Mouse (Mus musculus) heart, embryonic 13.5 days (tissue): ENCODE data around the gene Sf3a2. TPM values are rescaled to one million over a fixed set of nuclear protein-coding genes. Genes with fewer than 3 reads are reported as not detected.
"Not testable (repeated sequence)": the region's sequence is repeated elsewhere in the genome, so short reads cannot be mapped to it uniquely, and the experiment has no call there.

Source experiments
- ATAC-seq: fragments of 200-750 bp; cut with Nextera tagmentation; 2 replicates; pipeline ENCODE4 v1.8.0; 2017; ENCODE audit warnings: moderate TSS enrichment; ENCODE audit not compliant: insufficient number of reproducible peaks, low FRiP score, low TSS enrichment; ENCODE audit errors: extremely low read depth
- H3K27ac ChIP-seq: fragments of 300-500 bp; sonication (generic); replicated peaks from 2 replicates; pipeline ENCODE4 v1.5.1; 2015; ENCODE audit warnings: moderate library complexity, mild to moderate bottlenecking, inconsistent platforms
- H3K27me3 ChIP-seq: fragments of 300-500 bp; sonication (generic); replicated peaks from 2 replicates; pipeline ENCODE4 v1.6.1; 2015; ENCODE audit warnings: mild to moderate bottlenecking, inconsistent platforms
- H3K36me3 ChIP-seq: fragments of 300-500 bp; sonication (generic); 2 replicates; pipeline ENCODE4 v1.6.1; 2015; ENCODE audit warnings: mild to moderate bottlenecking, inconsistent platforms
- H3K4me1 ChIP-seq: fragments of 300-500 bp; sonication (generic); 2 replicates; pipeline ENCODE4 v1.6.1; 2015; ENCODE audit warnings: inconsistent platforms
- H3K4me2 ChIP-seq: fragments of 300-500 bp; sonication (generic); 2 replicates; pipeline ENCODE4 v1.6.1; 2015; ENCODE audit warnings: inconsistent platforms, mild to moderate bottlenecking, moderate library complexity
- H3K4me3 ChIP-seq: fragments of 300-500 bp; sonication (generic); 2 replicates; pipeline ENCODE4 v1.5.1; 2015; ENCODE audit warnings: moderate library complexity, mild to moderate bottlenecking, inconsistent platforms
- H3K9ac ChIP-seq: fragments of 300-500 bp; sonication (generic); 2 replicates; pipeline ENCODE4 v1.6.1; 2015; ENCODE audit warnings: inconsistent platforms, mild to moderate bottlenecking, moderate library complexity
- H3K9me3 ChIP-seq: fragments of 300-500 bp; sonication (generic); 2 replicates; pipeline ENCODE4 v1.6.1; 2016; ENCODE audit warnings: inconsistent platforms
- WGBS: fragments of 180-500 bp; shearing (Covaris S2); methylation state at CpG from one replicate; pipeline ENCODE4 v1.1.7; 2015; ENCODE audit warnings: mixed read lengths; 5-methylcytosine and 5-hydroxymethylcytosine counted together
- polyA plus RNA-seq: library from polyadenylated mRNA; unstranded; fragments of >200 nt; fragmentation: Nextera tagmentation; extraction: Ambion mirVana; gene quantifications from 2 replicates; pipeline ENCODE4 v1.2.1, GENCODE M21; 2015

Sf3a2 gene
- polyA plus RNA-seq, 1 experiment from 2014 or later: 53.4 TPM

DNA sequence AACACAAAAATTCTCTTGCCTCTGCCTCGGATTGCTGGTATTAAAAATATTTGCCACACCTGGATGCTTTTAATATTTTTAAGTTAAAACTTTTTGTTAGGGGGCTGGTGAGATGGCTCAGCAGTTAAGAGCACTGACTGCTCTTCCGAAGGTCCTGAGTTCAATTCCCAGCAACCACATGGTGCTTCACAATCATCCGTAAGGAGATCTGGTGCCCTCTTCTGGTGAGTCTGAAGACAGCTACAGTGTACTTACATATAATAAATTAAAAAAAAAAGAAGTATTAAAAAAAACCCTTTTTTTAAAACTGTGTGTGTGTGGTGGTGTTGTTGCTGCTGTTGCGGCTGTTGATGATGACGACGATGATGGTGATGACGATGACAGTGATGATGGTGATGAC, 20.0 kb downstream of the Sf3a2 start:
- H3K4me1 ChIP-seq, H3K4me3 ChIP-seq, H3K27ac ChIP-seq, H3K9me3 ChIP-seq, H3K4me2 ChIP-seq, H3K9ac ChIP-seq, H3K27me3 ChIP-seq, ATAC-seq, H3K36me3 ChIP-seq: not testable (repeated sequence)
- WGBS: 81% methylated on average over 7 of the region's 7 CpGs

DNA sequence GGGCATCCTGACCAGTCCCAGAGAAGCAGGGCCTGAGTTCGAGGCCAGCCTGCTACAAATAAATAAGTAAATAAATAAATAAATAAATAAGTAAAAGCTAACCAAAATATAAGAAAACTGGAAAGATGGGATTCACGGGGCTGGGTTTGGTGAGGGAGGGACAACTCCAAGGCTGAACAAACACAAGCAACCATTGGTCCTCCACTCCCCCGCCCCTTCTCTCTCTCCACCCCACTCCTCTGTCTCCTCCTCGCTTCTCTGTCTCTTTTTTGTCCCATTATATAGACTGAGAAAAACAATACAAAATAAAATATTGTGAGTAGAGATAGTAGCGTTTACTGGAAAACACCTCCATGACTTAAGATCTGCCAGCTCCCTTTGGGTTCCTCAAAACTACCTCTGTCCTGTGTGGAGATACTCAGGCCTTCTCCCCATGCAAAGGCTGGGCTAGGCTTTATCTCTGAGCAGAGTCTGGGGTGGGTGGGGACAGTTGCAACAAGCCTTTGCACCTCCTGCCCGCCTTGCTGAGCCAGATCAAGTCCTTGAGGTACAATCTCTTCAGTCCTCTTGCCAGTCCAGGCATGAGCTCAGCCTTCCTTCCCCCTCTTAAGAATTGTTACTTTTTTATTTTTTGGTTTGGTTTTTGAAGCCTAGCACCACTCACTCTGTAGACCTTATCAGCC, 20.7 kb downstream of the Sf3a2 start:
- H3K4me3 ChIP-seq: no peak overlapping the region
- 0 out of 2 replicates have a peak, but pooled peaks cover 4% of the 10 kb centered on the region for H3K4me1 ChIP-seq
- no peak overlapping the region for H3K4me2 ChIP-seq
- H3K36me3 ChIP-seq: no peaks in the 10 kb centered on the region
- no peak overlapping the region for H3K27ac ChIP-seq
- no peak for ATAC-seq
- no peaks in the 10 kb centered on the region for H3K27me3 ChIP-seq
- no peaks in the 10 kb centered on the region for H3K9me3 ChIP-seq
- 0 out of 2 replicates have a peak overlapping the region, but pooled peaks have one; percentile 47 for H3K9ac ChIP-seq
- WGBS: 52% methylated on average over 6 of the region's 6 CpGs

DNA sequence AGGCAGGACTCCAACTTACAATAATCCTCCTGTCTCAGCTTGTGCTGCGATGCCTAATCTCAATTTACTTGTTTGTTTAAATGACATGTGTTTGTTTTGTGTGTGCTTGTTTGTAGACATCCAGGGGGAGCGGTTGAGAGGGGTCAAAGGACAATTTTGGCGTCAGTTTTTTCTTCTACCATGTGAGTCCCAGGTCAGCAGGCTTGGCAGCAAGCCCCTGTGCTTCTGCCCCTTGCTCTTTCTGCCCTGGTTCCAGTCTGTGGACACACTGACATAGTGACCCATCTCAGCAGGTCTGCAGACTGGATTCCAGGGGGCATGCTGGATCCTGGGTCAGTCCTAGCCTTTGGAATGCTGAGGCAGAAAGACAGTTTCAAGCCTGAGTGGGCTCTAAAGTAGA, 21.4 kb downstream of the Sf3a2 start:
- no peak overlapping the region; the same call in 1 of the 2 replicates for H3K9ac ChIP-seq
- H3K27me3 ChIP-seq: no peaks in the 10 kb centered on the region
- no peaks in the 10 kb centered on the region for H3K36me3 ChIP-seq
- H3K27ac ChIP-seq: no peak overlapping the region
- H3K4me1 ChIP-seq: 0 out of 2 replicates have a peak, but pooled peaks cover 7% of the 10 kb centered on the region
- no peak for ATAC-seq
- 52% methylated on average over 3 of the region's 3 CpGs for WGBS
- no peaks in the 10 kb centered on the region for H3K9me3 ChIP-seq
- H3K4me3 ChIP-seq: no peak overlapping the region
- no peak overlapping the region for H3K4me2 ChIP-seq

DNA sequence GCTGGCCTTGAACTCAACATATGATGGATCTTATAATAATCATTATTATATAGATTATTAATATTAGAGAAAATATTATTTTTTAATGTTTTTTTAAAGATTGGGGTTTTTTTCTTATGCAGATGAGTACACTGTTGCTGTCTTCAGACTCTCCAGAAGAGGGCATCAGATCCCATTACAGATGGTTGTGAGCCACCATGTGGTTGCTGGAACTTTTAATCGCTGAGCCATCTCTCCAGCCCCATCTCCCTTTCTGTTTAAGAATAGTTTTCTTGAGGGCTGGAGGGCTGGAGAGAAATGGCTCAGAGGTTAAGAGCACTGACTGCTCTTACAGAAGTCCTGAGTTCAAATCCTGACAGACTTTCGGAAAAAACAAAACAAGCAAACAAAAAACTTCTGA, 24.0 kb downstream of the Sf3a2 start:
- Histone ChIP-seq H3K9ac (no peak overlapping the region), H3K9me3 (no peaks in the 10 kb centered on the region), H3K4me1 (0 out of 2 replicates have a peak, but pooled peaks cover 7% of the 10 kb centered on the region), H3K27me3 (no peaks in the 10 kb centered on the region), H3K36me3 (no peaks in the 10 kb centered on the region), H3K4me3 (no peak overlapping the region), H3K27ac (no peak overlapping the region), H3K4me2 (no peak overlapping the region)
- 46% methylated on average over 2 of the region's 2 CpGs for WGBS
- no peak for ATAC-seq

DNA sequence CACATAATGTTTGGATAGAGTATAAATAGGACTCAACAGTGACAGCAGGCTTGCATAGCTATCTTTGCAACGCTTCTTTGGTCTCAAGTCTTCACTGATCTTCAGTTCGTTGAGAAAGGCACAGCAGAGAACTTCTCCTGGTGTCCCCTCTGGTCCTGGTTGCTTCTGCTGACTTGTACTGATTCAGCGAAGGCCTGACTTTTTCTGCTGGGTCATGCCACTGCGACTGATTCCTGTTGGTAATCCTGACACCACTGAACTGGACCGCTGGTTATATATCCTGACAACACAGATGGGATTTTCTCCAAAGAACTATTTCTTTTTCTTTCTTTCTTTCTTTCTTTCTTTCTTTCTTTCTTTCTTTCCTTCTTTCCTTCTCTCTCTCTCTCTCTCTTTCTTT, 24.5 kb downstream of the Sf3a2 start:
- Histone ChIP-seq H3K4me2 (no peak overlapping the region), H3K36me3 (no peaks in the 10 kb centered on the region), H3K9ac (no peak overlapping the region), H3K4me1 (peaks cover 8% of the 10 kb centered on the region), H3K27me3 (no peaks in the 10 kb centered on the region), H3K9me3 (no peaks in the 10 kb centered on the region), H3K4me3 (no peak overlapping the region), H3K27ac (no peak overlapping the region)
- no peak for ATAC-seq
- 77% methylated on average over 5 of the region's 5 CpGs for WGBS

DNA sequence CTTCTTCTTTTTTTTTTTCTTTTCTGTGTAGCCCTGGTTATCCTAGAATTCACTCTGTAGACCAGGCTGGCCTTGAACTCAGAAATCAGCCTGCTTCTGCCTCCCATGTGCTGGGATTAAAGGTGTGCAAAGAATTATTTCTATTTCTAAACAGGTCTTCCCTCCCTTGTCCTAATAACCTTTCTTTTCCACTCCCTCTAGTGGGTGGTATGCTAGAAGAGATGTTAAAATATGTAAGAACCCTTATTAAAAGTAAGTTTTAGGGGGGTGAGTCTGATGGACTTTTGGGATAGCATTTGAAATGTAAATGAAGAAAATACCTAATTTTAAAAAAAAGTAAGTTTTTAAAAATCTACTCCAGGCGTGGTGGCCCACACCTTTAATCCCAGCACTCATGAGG, 25.3 kb downstream of the Sf3a2 start:
- 87% methylated on average over 1 of the region's 1 CpGs for WGBS
- no peak overlapping the region for H3K27ac ChIP-seq
- H3K27me3 ChIP-seq: no peaks in the 10 kb centered on the region
- peaks cover 6% of the 10 kb centered on the region for H3K36me3 ChIP-seq
- H3K4me1 ChIP-seq: peaks cover 16% of the 10 kb centered on the region
- no peak overlapping the region for H3K4me3 ChIP-seq
- H3K9ac ChIP-seq: no peak overlapping the region
- H3K9me3 ChIP-seq: no peaks in the 10 kb centered on the region
- no peak overlapping the region for H3K4me2 ChIP-seq
- no peak for ATAC-seq

DNA sequence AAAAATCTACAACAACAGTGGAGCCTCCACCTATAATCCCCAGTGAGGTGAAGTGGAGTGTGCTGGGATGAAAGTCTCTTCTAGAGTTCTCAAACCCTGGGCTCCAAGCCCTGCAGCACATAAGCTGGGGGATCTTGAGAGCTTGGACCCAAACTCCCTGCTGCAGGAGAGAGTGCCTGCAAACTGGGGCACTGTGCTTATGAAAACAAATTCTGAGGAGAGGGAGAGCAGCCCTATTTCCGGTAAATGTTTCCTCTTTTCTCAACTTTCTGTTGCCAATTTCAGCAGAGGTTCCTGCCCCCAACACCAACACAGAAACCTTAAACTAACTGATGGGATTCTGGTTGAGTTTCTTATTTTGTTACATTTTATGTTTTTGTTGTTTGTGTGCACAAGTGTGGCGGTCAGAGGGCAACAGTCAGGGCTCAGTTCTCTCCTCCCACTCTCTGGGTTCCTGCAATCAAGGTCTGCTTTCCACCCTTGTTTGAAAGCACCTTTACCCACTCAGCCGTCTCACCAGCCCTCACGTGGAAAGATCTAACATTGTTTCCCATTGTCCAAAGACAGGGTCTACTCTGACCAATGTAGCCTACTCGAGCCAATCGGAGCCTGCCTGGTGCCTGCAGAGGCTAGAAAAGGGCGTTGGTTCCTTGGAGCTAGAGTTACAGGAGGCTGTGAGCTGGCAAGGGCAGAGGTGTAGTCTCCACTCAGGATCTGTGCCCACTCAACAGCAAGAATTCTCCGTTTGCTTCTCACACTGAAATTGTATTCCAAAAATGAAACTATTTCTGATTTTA, 26.0 kb downstream of the Sf3a2 start:
- H3K27ac ChIP-seq: peak overlapping the region; percentile 29; the same call in 1 of the 2 replicates
- no peaks in the 10 kb centered on the region for H3K27me3 ChIP-seq
- no peak overlapping the region for H3K9ac ChIP-seq
- no peaks in the 10 kb centered on the region for H3K9me3 ChIP-seq
- 54% methylated on average over 8 of the region's 8 CpGs for WGBS
- H3K4me2 ChIP-seq: 0 out of 2 replicates have a peak overlapping the region, but pooled peaks have one; percentile 13
- H3K4me3 ChIP-seq: no peak overlapping the region
- H3K4me1 ChIP-seq: peaks cover 17% of the 10 kb centered on the region
- ATAC-seq: no peak
- H3K36me3 ChIP-seq: peaks cover 11% of the 10 kb centered on the region

DNA sequence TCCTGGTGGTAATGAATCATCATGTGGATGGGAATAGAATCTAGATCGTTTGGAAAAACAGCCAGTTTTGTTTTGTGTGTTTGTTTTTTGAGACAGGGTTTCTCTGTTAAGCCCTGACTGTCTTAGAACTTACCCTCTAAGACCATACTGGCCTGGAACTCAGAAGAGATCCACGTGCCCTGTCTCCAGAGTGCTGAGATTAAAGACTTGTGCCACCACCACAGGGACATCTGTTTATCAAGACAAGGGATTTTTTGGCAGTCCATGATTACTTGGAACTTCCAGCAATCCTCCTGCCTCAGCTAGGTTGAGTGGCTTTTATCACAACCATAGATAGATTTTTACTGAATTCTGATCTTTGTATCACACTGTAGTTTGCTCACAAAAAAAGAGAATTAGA, 26.8 kb downstream of the Sf3a2 start:
- WGBS: 72% methylated on average over 2 of the region's 2 CpGs

DNA sequence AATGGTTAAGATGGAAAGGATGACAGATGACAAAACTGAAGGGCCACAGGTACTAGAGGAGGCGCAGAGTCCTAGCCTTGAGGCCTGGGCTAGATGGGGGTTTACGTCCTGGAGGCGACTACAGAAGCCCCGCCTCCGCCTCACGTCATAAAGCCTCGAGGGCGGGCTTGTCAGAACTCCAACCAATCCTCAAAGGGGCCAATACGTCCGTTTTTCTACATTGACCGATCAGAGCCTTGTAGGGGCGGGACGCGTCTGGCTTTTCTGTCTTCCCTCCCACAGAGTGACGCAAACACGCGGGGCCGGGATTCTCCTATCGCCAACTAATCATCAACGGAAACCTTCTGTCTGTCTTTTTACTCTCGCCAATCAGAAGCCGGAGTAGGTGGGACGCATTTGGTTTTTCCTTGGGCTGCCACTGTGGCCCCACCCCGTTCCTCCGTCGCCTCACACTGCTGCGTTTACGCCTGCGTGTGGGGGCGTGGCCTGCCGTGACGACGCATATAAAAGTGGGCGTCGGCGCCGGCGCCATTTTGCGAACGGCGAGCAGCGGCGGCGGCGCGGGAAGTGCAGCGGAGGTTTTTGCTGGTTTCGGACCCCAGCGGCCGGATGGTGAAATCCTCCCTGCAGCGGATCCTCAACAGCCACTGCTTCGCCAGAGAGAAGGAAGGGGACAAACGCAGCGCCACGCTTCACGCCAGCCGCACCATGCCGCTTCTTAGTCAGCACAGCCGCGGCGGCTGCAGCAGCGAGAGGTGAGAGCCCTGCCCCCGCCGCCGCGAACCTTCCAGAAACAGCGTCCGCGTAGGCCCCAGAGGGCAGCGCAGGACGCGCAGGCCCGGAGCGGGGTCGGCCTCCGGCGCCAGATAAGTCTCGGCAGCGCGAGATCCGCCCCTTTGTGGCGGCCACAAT, 28.4 kb downstream of the Sf3a2 start, which contains the start of gene Oaz1:
TSS of gene Oaz1 (plus strand) at position 506 of the 912 bp plus-strand sequence.
- H3K27me3 ChIP-seq: no peaks in the 10 kb centered on the region
- H3K9ac ChIP-seq: peak within 1 kb of the TSS; percentile 95
- ATAC-seq: peak; percentile 95
- H3K9me3 ChIP-seq: no peaks in the 10 kb centered on the region
- H3K4me3 ChIP-seq: peak within 1 kb of the TSS; percentile 80
- H3K27ac ChIP-seq: peak within 1 kb of the TSS; percentile 93
- peaks cover 30% of the 10 kb centered on the region for H3K36me3 ChIP-seq
- peak within 1 kb of the TSS; percentile 91 for H3K4me2 ChIP-seq
- peaks cover 40% of the 10 kb centered on the region for H3K4me1 ChIP-seq
- under 1% methylated on average over 74 of the region's 82 CpGs for WGBS

More for the DNA sequence above, 26.8 kb downstream of the Sf3a2 start:
- Histone ChIP-seq H3K27ac (no peak overlapping the region), H3K36me3 (peaks cover 19% of the 10 kb centered on the region), H3K4me2 (no peak overlapping the region), H3K27me3 (no peaks in the 10 kb centered on the region), H3K4me1 (peaks cover 24% of the 10 kb centered on the region), H3K9ac (no peak overlapping the region), H3K9me3 (no peaks in the 10 kb centered on the region), H3K4me3 (no peak overlapping the region)
- ATAC-seq: no peak

DNA sequence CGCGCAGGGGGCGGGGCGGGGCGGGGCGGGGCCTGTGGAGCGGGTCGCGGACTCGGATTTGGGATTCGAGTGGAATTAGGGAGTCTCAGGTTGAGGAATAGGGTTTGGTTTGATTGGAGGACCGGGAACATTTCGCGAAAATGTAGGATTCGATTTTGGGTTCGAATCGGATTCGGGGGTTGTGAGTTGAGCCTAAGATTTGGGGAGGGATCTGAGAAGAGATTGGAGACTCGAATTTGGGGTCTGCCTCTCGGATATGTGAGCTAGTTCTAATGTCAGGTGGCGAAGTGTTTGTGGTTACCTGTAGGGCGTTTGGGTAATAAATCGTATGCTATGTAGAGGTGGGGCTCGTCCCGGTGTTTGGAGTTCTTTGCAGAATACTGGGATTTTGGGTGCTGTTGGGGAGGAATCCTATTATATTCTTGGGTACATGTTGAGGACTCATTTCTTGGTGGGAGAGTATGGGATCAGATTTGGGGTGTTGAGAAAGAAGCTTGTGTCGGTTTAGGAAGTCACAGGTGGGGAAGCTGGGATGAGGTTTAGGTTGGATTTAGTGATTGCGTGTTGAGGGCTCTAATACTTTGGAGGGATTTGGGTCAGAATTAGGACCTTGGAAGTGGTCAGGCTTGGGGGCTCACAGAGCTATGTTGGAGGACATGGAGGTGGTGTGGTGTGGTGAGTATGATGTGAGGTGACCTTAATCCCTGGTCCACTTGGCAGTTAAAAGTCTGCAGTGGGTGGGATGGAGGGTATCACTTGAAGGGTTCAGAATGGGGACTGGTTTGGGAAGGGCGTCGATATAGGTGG, 29.3 kb downstream of the Sf3a2 start:
- ATAC-seq: no peak
- H3K4me1 ChIP-seq: peaks cover 45% of the 10 kb centered on the region
- H3K4me2 ChIP-seq: peak overlapping the region; percentile 91
- H3K27me3 ChIP-seq: peaks cover under 1% of the 10 kb centered on the region; the same call in 1 of the 2 replicates
- peak overlapping the region; percentile 93 for H3K27ac ChIP-seq
- peak overlapping the region; percentile 95 for H3K9ac ChIP-seq
- no peaks in the 10 kb centered on the region for H3K9me3 ChIP-seq
- peaks cover 30% of the 10 kb centered on the region for H3K36me3 ChIP-seq
- 7% methylated on average over 27 of the region's 29 CpGs for WGBS
- H3K4me3 ChIP-seq: peak overlapping the region; percentile 80
